Mouse (Mus musculus): ENCODE measurements around the gene Cep350. TPM values are rescaled to one million over a fixed set of nuclear protein-coding genes. Genes with fewer than 3 reads are reported as not detected.

The Cep350 gene
- total and polyA plus RNA-seq, 2 experiments: 2.4 to 11.7 TPM

DNA sequence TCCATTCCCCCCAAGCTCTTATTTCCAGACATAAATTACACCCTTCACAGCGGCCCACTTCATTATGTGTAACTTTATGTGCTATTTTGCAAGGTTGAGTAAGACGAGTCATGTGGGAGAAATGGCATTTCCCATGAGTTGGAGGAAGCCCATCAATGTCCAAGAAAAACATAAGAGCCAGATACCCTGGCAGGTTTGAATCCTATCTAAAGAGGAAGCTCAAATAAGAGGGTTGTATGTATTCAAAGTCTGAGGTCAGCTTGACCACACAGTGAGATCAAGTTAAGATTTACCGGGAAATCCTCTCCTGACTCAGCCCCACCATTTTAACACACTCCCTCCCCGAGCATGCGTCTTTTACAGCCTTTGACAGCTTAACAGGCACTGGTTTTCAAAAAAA lies 128.8 kb downstream of the Cep350 start:
- no peak for TF ChIP-seq POLR2A (IDR thresholded peaks at IDR 0.05; ENCODE audit: extremely low read depth, insufficient read depth, low read length)
- no peak for TF ChIP-seq CTCF (IDR thresholded peaks at IDR 0.05; ENCODE audit: low read depth, low read length)
- H3K79me2 ChIP-seq (ENCODE audit: control insufficient read depth, insufficient read depth, low read length): no peaks in the 10 kb centered on the region
- peaks cover 12% of the 10 kb centered on the region for H3K4me1 ChIP-seq (ENCODE audit: control insufficient read depth, insufficient read depth, low read length)
- no peak overlapping the region for H3K4me3 ChIP-seq (ENCODE audit: insufficient read depth, low read depth, low read length)
- DNase-seq (ENCODE audit: extremely low read depth, low read depth, low spot score): no peak
- H3K27me3 ChIP-seq (ENCODE audit: control insufficient read depth, insufficient read depth, low read length): no peaks in the 10 kb centered on the region
- H3K27ac ChIP-seq (replicated peaks; ENCODE audit: insufficient read depth, low read depth, low read length): no peak overlapping the region
- peaks cover 23% of the 10 kb centered on the region for H3K36me3 ChIP-seq (ENCODE audit: control insufficient read depth, insufficient read depth, low read length)
- 75% methylated on average over 5 of the region's 5 CpGs for WGBS
- H3K9ac ChIP-seq (ENCODE audit: low read depth, low read length): no peak overlapping the region

DNA sequence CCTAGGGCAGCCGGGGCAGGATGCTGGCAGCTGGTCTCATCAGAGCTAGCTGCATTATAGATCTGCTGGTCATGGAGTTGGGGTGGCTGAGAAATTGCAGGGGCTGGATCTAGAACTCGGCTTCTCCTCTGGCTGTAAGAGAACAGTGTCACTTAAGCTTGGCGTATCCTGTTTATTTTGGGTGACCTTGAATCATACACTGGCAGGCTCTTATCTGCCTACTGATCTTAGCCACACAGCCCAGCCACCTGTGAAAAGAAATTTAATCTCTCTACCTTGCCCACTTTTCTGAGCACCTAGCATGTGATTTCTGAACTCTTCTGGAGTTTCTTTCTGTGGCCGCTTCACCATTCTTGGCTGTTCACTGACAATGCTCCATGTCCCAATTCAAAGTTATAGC lies 129.5 kb downstream of the Cep350 start:
- peak overlapping the region; percentile 5; the same call in 1 of the 2 replicates for H3K9ac ChIP-seq (ENCODE audit: low read depth, low read length)
- H3K27me3 ChIP-seq (ENCODE audit: control insufficient read depth, insufficient read depth, low read length): no peaks in the 10 kb centered on the region
- H3K79me2 ChIP-seq (ENCODE audit: control insufficient read depth, insufficient read depth, low read length): no peaks in the 10 kb centered on the region
- TF ChIP-seq POLR2A (IDR thresholded peaks at IDR 0.05; ENCODE audit: extremely low read depth, insufficient read depth, low read length): no peak
- no peak for TF ChIP-seq CTCF (IDR thresholded peaks at IDR 0.05; ENCODE audit: low read depth, low read length)
- 24% methylated on average over 4 of the region's 4 CpGs for WGBS
- H3K27ac ChIP-seq (replicated peaks; ENCODE audit: insufficient read depth, low read depth, low read length): peak overlapping the region; percentile 22; the same call in 1 of the 2 replicates
- H3K4me1 ChIP-seq (ENCODE audit: control insufficient read depth, insufficient read depth, low read length): peaks cover 12% of the 10 kb centered on the region
- no peak overlapping the region for H3K4me3 ChIP-seq (ENCODE audit: insufficient read depth, low read depth, low read length)
- DNase-seq (ENCODE audit: extremely low read depth, low read depth, low spot score): peak; percentile 80
- H3K36me3 ChIP-seq (ENCODE audit: control insufficient read depth, insufficient read depth, low read length): peaks cover 20% of the 10 kb centered on the region

DNA sequence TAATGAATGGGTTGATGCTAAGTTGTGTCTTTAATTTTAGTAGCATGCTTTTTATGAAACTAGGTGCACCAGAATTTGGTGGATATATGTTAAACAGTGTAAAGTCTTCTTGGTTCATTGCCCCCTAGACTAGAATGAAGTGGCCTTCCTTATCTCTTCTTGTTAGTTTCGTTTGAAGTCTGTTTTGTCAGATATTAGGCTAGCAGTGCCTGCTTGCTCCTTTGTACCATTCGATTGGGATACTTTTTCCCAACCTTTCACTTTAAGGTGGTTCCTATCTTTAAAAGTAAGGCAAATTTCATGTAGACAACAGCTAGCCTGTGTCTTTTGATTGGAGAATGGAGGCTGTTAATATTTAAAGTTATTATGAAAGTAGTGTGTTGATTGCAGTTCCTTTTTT lies 137.4 kb downstream of the Cep350 start:
- DNase-seq (ENCODE audit: extremely low read depth, low read depth, low spot score): no peak
- WGBS: 55% methylated on average over 2 of the region's 2 CpGs
- no peaks in the 10 kb centered on the region for H3K4me1 ChIP-seq (ENCODE audit: control insufficient read depth, insufficient read depth, low read length)
- no peak overlapping the region for H3K27ac ChIP-seq (replicated peaks; ENCODE audit: insufficient read depth, low read depth, low read length)
- H3K36me3 ChIP-seq (ENCODE audit: control insufficient read depth, insufficient read depth, low read length): no peaks in the 10 kb centered on the region; the same call in 1 of the 2 replicates
- H3K79me2 ChIP-seq (ENCODE audit: control insufficient read depth, insufficient read depth, low read length): no peaks in the 10 kb centered on the region
- H3K27me3 ChIP-seq (ENCODE audit: control insufficient read depth, insufficient read depth, low read length): no peaks in the 10 kb centered on the region
- H3K4me3 ChIP-seq (ENCODE audit: insufficient read depth, low read depth, low read length): no peak overlapping the region
- H3K9ac ChIP-seq (ENCODE audit: low read depth, low read length): no peak overlapping the region
- TF ChIP-seq CTCF (IDR thresholded peaks at IDR 0.05; ENCODE audit: low read depth, low read length) (no peak), POLR2A (IDR thresholded peaks at IDR 0.05; ENCODE audit: extremely low read depth, insufficient read depth, low read length) (no peak)

DNA sequence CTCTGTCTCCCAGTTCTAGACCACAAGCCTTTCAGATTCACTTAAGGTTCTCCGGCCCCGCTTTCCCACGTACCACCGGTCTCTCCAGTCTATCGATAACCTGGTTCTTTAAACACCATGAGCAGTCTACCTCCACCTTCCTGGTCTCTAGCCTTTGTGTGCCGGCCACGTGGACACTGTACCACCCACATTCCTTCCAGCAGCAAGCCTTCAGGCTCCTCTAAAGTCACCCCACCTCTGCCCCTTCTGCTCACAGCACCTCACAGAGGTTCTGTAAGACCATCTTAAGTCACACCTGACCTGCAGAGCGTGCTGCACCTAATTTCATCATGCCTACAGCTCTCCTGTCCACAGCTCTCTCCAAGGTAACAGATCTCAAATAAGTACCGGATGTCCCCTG lies 139.4 kb downstream of the Cep350 start:
- TF ChIP-seq CTCF (IDR thresholded peaks at IDR 0.05; ENCODE audit: low read depth, low read length) (no peak), POLR2A (IDR thresholded peaks at IDR 0.05; ENCODE audit: extremely low read depth, insufficient read depth, low read length) (no peak)
- Histone ChIP-seq H3K9ac (ENCODE audit: low read depth, low read length) (no peak overlapping the region), H3K27me3 (ENCODE audit: control insufficient read depth, insufficient read depth, low read length) (no peaks in the 10 kb centered on the region), H3K4me1 (ENCODE audit: control insufficient read depth, insufficient read depth, low read length) (no peaks in the 10 kb centered on the region), H3K27ac (replicated peaks; ENCODE audit: insufficient read depth, low read depth, low read length) (no peak overlapping the region), H3K36me3 (ENCODE audit: control insufficient read depth, insufficient read depth, low read length) (no peaks in the 10 kb centered on the region), H3K4me3 (ENCODE audit: insufficient read depth, low read depth, low read length) (no peak overlapping the region), H3K79me2 (ENCODE audit: control insufficient read depth, insufficient read depth, low read length) (no peaks in the 10 kb centered on the region)
- WGBS: 91% methylated on average over 9 of the region's 9 CpGs
- DNase-seq (ENCODE audit: extremely low read depth, low read depth, low spot score): no peak

DNA sequence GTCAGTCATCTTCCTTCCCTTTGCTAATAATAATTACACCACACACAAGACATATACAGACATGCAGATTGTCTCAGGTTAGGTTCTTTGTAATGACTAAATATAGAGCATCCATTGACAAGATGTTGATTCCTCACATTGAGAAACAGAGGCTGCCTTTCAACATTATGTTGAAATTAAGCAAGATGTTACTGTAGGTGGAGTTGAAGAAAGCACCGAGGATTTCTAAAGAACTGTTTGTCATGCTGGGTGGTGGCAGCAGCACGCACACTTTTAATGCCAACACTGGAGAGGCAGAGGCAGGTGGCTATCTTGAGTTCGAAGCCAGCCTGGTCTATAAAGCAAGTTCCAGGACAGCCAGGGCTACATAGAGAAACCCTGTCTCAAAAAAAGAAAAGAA lies 141.1 kb downstream of the Cep350 start:
- H3K9ac ChIP-seq (ENCODE audit: low read depth, low read length): no peak overlapping the region
- no peak for DNase-seq (ENCODE audit: extremely low read depth, low read depth, low spot score)
- TF ChIP-seq CTCF (IDR thresholded peaks at IDR 0.05; ENCODE audit: low read depth, low read length): no peak
- TF ChIP-seq POLR2A (IDR thresholded peaks at IDR 0.05; ENCODE audit: extremely low read depth, insufficient read depth, low read length): no peak

DNA sequence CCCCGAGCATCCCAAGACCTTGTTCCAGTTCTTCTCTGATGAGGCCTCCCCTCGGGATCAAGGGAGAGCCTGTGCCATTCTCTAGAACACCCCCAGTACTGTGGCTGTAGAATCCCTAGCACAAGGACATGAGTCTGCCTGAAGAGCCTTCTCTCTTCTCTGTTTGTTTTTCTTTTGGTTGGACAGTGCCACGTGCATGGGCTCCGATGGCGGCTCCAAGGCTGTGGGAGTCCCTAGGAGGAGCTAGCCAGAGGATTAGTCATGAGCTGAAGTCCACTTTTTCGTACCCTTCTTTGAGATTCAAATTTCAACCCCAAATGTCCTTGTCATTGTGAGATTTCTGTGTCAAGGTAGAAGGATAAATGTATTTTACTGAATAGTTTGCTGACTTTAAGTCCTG lies 142.2 kb downstream of the Cep350 start:
- no peak for DNase-seq (ENCODE audit: extremely low read depth, low read depth, low spot score)
- H3K9ac ChIP-seq (ENCODE audit: low read depth, low read length): no peak overlapping the region
- H3K4me1 ChIP-seq (ENCODE audit: control insufficient read depth, insufficient read depth, low read length): peaks cover 17% of the 10 kb centered on the region; the same call in 1 of the 2 replicates
- H3K4me3 ChIP-seq (ENCODE audit: insufficient read depth, low read depth, low read length): no peak overlapping the region
- 75% methylated on average over 6 of the region's 6 CpGs for whole genome bisulfite sequencing
- no peaks in the 10 kb centered on the region for H3K79me2 ChIP-seq (ENCODE audit: control insufficient read depth, insufficient read depth, low read length)
- no peaks in the 10 kb centered on the region for H3K36me3 ChIP-seq (ENCODE audit: control insufficient read depth, insufficient read depth, low read length)
- TF ChIP-seq POLR2A (IDR thresholded peaks at IDR 0.05; ENCODE audit: extremely low read depth, insufficient read depth, low read length) (no peak), CTCF (IDR thresholded peaks at IDR 0.05; ENCODE audit: low read depth, low read length) (no peak)
- no peak overlapping the region for H3K27ac ChIP-seq (replicated peaks; ENCODE audit: insufficient read depth, low read depth, low read length)
- no peaks in the 10 kb centered on the region for H3K27me3 ChIP-seq (ENCODE audit: control insufficient read depth, insufficient read depth, low read length)

More for the DNA sequence above, 141.1 kb downstream of the Cep350 start:
- Histone ChIP-seq H3K4me1 (ENCODE audit: control insufficient read depth, insufficient read depth, low read length) (peaks cover 10% of the 10 kb centered on the region; the same call in 1 of the 2 replicates), H3K36me3 (ENCODE audit: control insufficient read depth, insufficient read depth, low read length) (no peaks in the 10 kb centered on the region), H3K4me3 (ENCODE audit: insufficient read depth, low read depth, low read length) (no peak overlapping the region), H3K27ac (replicated peaks; ENCODE audit: insufficient read depth, low read depth, low read length) (no peak overlapping the region), H3K79me2 (ENCODE audit: control insufficient read depth, insufficient read depth, low read length) (no peaks in the 10 kb centered on the region), H3K27me3 (ENCODE audit: control insufficient read depth, insufficient read depth, low read length) (no peaks in the 10 kb centered on the region)
- WGBS: 88% methylated on average over 3 of the region's 3 CpGs
